Comparison of ENCODE assay signal across 13 mouse cellular contexts in the genomic region with DNA sequence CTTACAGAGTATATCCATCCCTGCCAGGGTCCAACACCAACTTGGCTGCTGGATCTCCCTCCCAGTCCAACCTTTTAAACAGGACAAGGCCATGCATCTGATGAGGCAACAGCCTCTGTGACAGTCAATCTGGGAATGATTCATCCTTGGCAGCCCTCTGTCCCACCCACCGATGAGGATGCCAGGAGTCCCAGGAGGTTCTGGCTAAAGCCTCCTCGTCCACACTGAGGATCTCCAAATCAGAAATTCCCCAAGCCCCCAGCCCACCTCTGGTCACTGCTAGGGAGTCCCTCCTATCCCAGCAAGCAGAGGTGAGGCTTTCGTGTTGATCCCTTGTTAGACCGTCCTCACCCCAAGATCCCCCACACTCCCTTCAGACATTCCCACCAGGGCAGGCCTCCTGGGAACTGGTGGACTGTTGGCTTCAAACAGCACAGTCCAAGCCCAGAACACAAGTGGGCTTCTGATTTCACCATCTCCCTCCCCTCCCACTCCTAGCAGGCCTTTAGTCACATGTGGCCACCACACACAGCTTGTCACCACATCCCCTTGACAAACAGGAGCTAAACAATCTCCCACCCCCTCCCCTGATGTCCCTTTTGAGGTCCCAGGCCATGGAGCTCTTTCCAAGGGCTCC. TPM values are rescaled to one million over a fixed set of nuclear protein-coding genes. Genes with fewer than 3 reads are reported as not detected.
DNase-seq lines count a peak whose midpoint lies in the region.
"Had no signal": no experiment of that assay in that cellular context is flagged by ENCODE, and none has a peak within 500 bp of the region (broad histone marks: within the 10 kb centered on the region; RNA-seq: fewer than 3 reads in every experiment).

No protein-coding gene starts in this region.

- DNase-seq in urinary bladder, postnatal 14 days (ENCODE audit: low spot score), result peak; percentile 32
- no peak for DNase-seq in urinary bladder, adult 2 months (ENCODE audit: low spot score)
- DNase-seq in adrenal gland, postnatal 25 days, result peak; percentile 60
- peak; percentile 43 to 55 for DNase-seq in heart, postnatal 10 days
- no peak for DNase-seq in T-cell, adult 2 months (ENCODE audit: low spot score)
- DNase-seq in cerebellum, postnatal 25 days, result no peak
- DNase-seq in embryo, embryonic 9.5 days (ENCODE audit: extremely low spot score), result no peak
- DNase-seq: cerebellum, adult 11 months; kidney, adult 8-10 months; layer of hippocampus, postnatal 36 days had no signal

- intact Hi-C loops in heart, postnatal 10 days (cut with DNase I), result no loop called here

RNA-seq across cellular contexts. Expression of a gene that starts 11.0 kb away (rescaled TPM):
- polyA plus RNA-seq in urinary bladder, adult 2 months (2012; rRNA removed), result 42.6 and 42.8 TPM in 2 replicates
- total RNA-seq in adrenal gland, postnatal 25 days (2021), result 26.3 and 36.0 TPM in 2 replicates
- 1 to 10 TPM; 4.4 to 5.4 TPM for total RNA-seq in heart, postnatal 10 days (2021)

RNA-seq across cellular contexts. Expression of a gene that starts 36.7 kb away (rescaled TPM):
- 1.0 and 1.7 TPM in 2 replicates for polyA plus RNA-seq in urinary bladder, adult 2 months (2012; rRNA removed)
- total RNA-seq in adrenal gland, postnatal 25 days (2021), result not detected in 2 replicates
- not detected for total RNA-seq in heart, postnatal 10 days (2021)
- polyA plus RNA-seq: hindbrain, embryonic 10.5 days; neural tube, embryonic 11.5 days had no signal

RNA-seq across cellular contexts. Expression of a gene that starts 38.3 kb away (rescaled TPM):
- polyA plus RNA-seq in urinary bladder, adult 2 months (2012; rRNA removed), result 43.8 and 60.7 TPM in 2 replicates
- 30.7 and 36.2 TPM in 2 replicates for total RNA-seq in adrenal gland, postnatal 25 days (2021)
- not detected for total RNA-seq in heart, postnatal 10 days (2021)
- polyA plus RNA-seq: forebrain, embryonic 16.5 days; hindbrain, embryonic 10.5 days; neural tube, embryonic 11.5 days had no signal

Comparison
In these comparisons a context has a peak if more than half of its experiments do, and no peak if none do; other contexts are left out.
1. DNase-seq: peak in urinary bladder, postnatal 14 days (single experiment), adrenal gland, postnatal 25 days (single experiment) and heart, postnatal 10 days (2 of 2); none in urinary bladder, adult 2 months (single experiment), T-cell, adult 2 months (single experiment), cerebellum, postnatal 25 days (0 of 2) and embryo, embryonic 9.5 days (single experiment).
2. RNA of a gene that starts 38.3 kb away (total RNA-seq): 30.7 to 36.2 TPM in adrenal gland, postnatal 25 days; not detected in heart, postnatal 10 days; every median in the first group is over 10 times any median in the second.